Mouse (Mus musculus) cerebellum, adult 2 months (tissue): ENCODE data around the gene Mrpl24. TPM values are rescaled to one million over a fixed set of nuclear protein-coding genes. Genes with fewer than 3 reads are reported as not detected.

Experiments used
- DNase-seq, 2 experiments: peaks; one replicate each; pipeline ENCODE4 v3.0.0; 2021
- H3K27ac ChIP-seq: fragments of 200-500 bp; 2 replicates; pipeline ENCODE4 v1.5.1; 2012; ENCODE audit warnings: low read length, control low read depth, inconsistent platforms; ENCODE audit not compliant: insufficient read depth
- H3K27me3 ChIP-seq: fragments of 200-500 bp; 2 replicates; pipeline ENCODE4 v1.6.1; 2012; ENCODE audit warnings: inconsistent platforms, mild to moderate bottlenecking, low read length, moderate library complexity; ENCODE audit not compliant: control insufficient read depth, insufficient read depth
- H3K4me1 ChIP-seq: fragments of 200-500 bp; 2 replicates; pipeline ENCODE4 v1.6.1; 2011; ENCODE audit warnings: low read length; ENCODE audit not compliant: control insufficient read depth, insufficient read depth
- H3K4me3 ChIP-seq: fragments of 200-500 bp; replicated peaks from 2 replicates; pipeline ENCODE3; 2011; ENCODE audit warnings: mild to moderate bottlenecking, low read depth, low read length, control low read depth; ENCODE audit not compliant: insufficient read depth
- CTCF ChIP-seq: fragments of 200-500 bp; IDR thresholded peaks from 2 replicates; pipeline ENCODE4 v1.5.1; 2011; ENCODE audit warnings: low read depth, mild to moderate bottlenecking, control low read depth, low read length, moderate library complexity, borderline replicate concordance; ENCODE audit not compliant: insufficient read depth
- POLR2A ChIP-seq: fragments of 200-500 bp; IDR thresholded peaks from 2 replicates; pipeline ENCODE4 v1.6.1; 2011; ENCODE audit warnings: low read length, control low read depth, borderline replicate concordance; ENCODE audit not compliant: insufficient read depth
- WGBS: fragments of 180-500 bp; shearing (Covaris S2); methylation state at CpG from one replicate; pipeline ENCODE4 v1.1.7; 2018; 5-methylcytosine and 5-hydroxymethylcytosine counted together
- polyA plus RNA-seq: library from polyadenylated mRNA; depleted of rRNA; stranded (reverse); fragments of >200 nt; gene quantifications from 2 replicates; pipeline ENCODE4 v1.2.3, GENCODE M21; 2012

Gene Mrpl24
- polyA plus RNA-seq, 1 experiment = 84.9 TPM

- H3K27me3 ChIP-seq = no peaks in the 10 kb centered on the region
- H3K4me3 ChIP-seq = peak within 1 kb of the TSS; percentile 89
- DNase-seq = peak; percentile 98 to 99
- under 1% methylated on average over 78 of the region's 78 CpGs for WGBS
- H3K27ac ChIP-seq = peak within 1 kb of the TSS; percentile 61
- peaks cover 8% of the 10 kb centered on the region for H3K4me1 ChIP-seq
- TF ChIP-seq CTCF (peak; percentile 82), POLR2A (peak; percentile 87)
Observed at GRCm38 (mm10) chr3:87930078-87930795, 10.9 kb downstream of the Mrpl24 start, which contains the start of the genes Isg20l2 and Rrnad1. Gene Isg20l2 (plus strand): TSS chr3:87930314. Gene Rrnad1 (minus strand): TSS chr3:87930717.

- H3K27ac ChIP-seq = no peak overlapping the region
- H3K27me3 ChIP-seq = no peaks in the 10 kb centered on the region
- no peak overlapping the region for H3K4me3 ChIP-seq
- TF ChIP-seq CTCF = no peak
- no peak for TF ChIP-seq POLR2A
- no peak for DNase-seq
- WGBS = 68% methylated on average over 5 of the region's 5 CpGs
- peaks cover 10% of the 10 kb centered on the region for H3K4me1 ChIP-seq
Observed at GRCm38 (mm10) chr3:87934026-87934425, 14.7 kb downstream of the Mrpl24 start.

- WGBS = 46% methylated on average over 4 of the region's 4 CpGs
- H3K4me1 ChIP-seq = peaks cover 9% of the 10 kb centered on the region
- no peak overlapping the region for H3K4me3 ChIP-seq
- TF ChIP-seq CTCF (no peak), POLR2A (no peak)
- no peak for DNase-seq
- H3K27ac ChIP-seq = no peak overlapping the region
- no peaks in the 10 kb centered on the region for H3K27me3 ChIP-seq
Observed at GRCm38 (mm10) chr3:87934501-87934900, 15.2 kb downstream of the Mrpl24 start.

GRCm38 (mm10) chr3:87935201-87935600 is 15.9 kb downstream of the Mrpl24 start:
- 81% methylated on average over 4 of the region's 4 CpGs for WGBS
- no peak overlapping the region for H3K4me3 ChIP-seq
- peaks cover 9% of the 10 kb centered on the region for H3K4me1 ChIP-seq
- DNase-seq = no peak
- no peaks in the 10 kb centered on the region for H3K27me3 ChIP-seq
- no peak for TF ChIP-seq POLR2A
- TF ChIP-seq CTCF = no peak
- H3K27ac ChIP-seq = no peak overlapping the region

- Histone ChIP-seq H3K27ac (no peak overlapping the region), H3K4me3 (no peak overlapping the region), H3K4me1 (peaks cover 9% of the 10 kb centered on the region), H3K27me3 (no peaks in the 10 kb centered on the region)
- peak; percentile 94 for TF ChIP-seq CTCF
- TF ChIP-seq POLR2A = no peak
- peak; percentile 72 to 80 for DNase-seq
- 94% methylated on average over 2 of the region's 2 CpGs for WGBS
Observed at GRCm38 (mm10) chr3:87935776-87936175, 16.5 kb downstream of the Mrpl24 start.

- TF ChIP-seq CTCF (no peak), POLR2A (no peak)
Observed at GRCm38 (mm10) chr3:87940611-87941010, 21.3 kb downstream of the Mrpl24 start.

DNA sequence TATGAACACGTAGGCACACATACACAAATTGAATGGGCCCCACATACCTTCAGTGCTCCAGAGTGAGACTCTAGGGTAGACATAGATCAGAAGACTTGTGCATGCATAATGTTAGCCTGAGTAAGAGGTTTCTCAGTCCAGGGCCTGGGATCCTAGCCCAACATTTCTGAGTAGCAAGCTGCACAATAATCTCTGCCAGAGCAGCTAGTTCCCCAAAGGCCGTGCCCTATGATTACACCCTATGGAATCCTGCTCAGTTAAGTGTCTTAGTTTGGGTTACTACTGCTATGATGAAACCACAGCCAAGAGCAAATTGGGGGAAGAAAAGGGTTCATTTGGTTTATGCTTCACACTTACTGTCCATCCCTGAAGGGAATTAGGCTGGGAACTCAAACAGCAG is 23.2 kb downstream of the Mrpl24 start:
- no peaks in the 10 kb centered on the region; the same call in 1 of the 2 replicates for H3K27me3 ChIP-seq
- H3K4me3 ChIP-seq = no peak overlapping the region
- TF ChIP-seq CTCF = no peak
- TF ChIP-seq POLR2A = no peak
- no peak for DNase-seq
- WGBS = 81% methylated on average over 2 of the region's 2 CpGs
- no peaks in the 10 kb centered on the region; the same call in 1 of the 2 replicates for H3K4me1 ChIP-seq
- H3K27ac ChIP-seq = no peak overlapping the region

More at GRCm38 (mm10) chr3:87940611-87941010, 21.3 kb downstream of the Mrpl24 start:
- Histone ChIP-seq H3K27me3 (no peaks in the 10 kb centered on the region), H3K4me1 (peaks cover 3% of the 10 kb centered on the region; the same call in 1 of the 2 replicates), H3K27ac (no peak overlapping the region), H3K4me3 (no peak overlapping the region)
- 60% methylated on average over 5 of the region's 5 CpGs for WGBS
- DNase-seq = no peak

DNA sequence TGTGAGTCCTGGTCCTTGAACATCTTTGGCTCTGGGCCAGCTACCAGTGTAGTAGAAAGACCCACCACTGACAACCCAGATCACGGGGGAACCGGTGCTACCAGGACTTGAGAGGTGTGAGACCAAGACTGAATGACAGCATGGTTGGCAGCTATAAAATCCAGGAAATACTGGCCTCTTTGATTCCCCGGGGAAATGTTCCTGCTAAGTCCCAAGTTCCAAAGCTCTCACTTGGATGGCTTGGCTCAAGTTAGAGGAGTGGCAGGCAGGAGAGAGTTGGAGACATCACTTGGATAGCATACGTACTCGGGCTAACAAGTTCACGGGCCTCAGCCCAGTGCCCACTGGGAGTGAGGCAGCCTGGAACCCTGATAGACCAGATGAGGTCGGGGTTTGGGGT is 24.3 kb downstream of the Mrpl24 start:
- Histone ChIP-seq H3K27ac (no peak overlapping the region), H3K4me1 (no peaks in the 10 kb centered on the region; the same call in 1 of the 2 replicates), H3K4me3 (no peak overlapping the region), H3K27me3 (peaks cover 2% of the 10 kb centered on the region; the same call in 1 of the 2 replicates)
- DNase-seq = no peak
- WGBS = 42% methylated on average over 7 of the region's 7 CpGs
- TF ChIP-seq POLR2A (no peak), CTCF (no peak)
